Mouse (Mus musculus): Measurements from ENCODE around the gene Mfsd7a. TPM values are rescaled to one million over a fixed set of nuclear protein-coding genes. Genes with fewer than 3 reads are reported as not detected.
A peak's percentile ranks its signal among the peaks of the same experiment; 100 is the strongest.
"Not testable (repeated sequence)": the region's sequence is repeated elsewhere in the genome, so short reads cannot be mapped to it uniquely, and the experiment has no call there.

Gene Mfsd7a
- 0.29 to 0.64 TPM (median 0.49 TPM) in 3 replicates for total RNA-seq (2017)

DNA sequence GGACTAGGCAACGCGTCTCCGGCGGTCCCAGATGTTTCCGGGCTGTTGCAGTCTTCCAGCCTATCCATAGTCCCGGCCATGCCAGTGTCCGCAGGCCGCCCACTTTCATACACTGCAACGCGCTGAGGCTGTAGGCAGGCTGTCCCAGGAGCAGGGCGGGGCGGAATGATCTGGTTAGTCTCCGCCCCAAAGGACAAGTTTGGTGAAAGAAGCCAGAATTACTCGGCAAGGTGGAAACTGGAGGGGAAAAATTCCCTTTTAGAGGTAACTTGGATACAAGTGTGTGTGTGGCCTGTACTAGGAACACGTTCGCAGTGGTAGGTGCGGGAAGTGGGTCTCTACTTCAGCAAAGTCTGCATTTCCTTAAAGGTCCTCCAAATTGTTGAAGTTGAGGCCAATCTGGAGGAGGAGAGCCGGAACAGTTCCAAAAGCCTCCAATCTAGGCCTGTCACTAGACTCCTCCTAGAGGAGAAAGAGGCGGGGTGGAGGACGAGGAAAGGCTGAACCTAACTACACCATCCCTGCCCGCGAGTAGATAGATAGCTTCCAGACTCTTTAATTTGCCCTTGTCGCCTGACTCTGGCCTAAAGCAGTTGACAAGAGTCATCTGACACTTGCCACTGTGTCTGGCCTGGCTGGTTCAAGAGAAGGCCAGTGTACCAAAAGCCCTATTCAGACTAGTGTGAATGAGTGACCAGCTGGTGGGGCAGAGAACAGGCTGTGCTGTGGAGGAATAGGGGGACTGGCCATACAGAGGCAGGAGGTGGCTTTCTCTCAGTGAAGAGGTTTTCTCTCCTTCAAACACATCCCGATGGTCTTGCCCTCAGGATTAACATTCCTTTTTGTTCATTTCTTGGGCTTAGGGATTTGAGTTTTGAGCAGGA is at the start of gene Mfsd7a:
Gene Mfsd7a, minus strand, starts transcription at position 107 of the 884 bp plus-strand sequence.
- peak; percentile 34; the same call in 1 of the 2 replicates for ATAC-seq (replicated peaks; ENCODE audit: insufficient number of reproducible peaks, low FRiP score, low TSS enrichment, poor library complexity, severe bottlenecking)

DNA sequence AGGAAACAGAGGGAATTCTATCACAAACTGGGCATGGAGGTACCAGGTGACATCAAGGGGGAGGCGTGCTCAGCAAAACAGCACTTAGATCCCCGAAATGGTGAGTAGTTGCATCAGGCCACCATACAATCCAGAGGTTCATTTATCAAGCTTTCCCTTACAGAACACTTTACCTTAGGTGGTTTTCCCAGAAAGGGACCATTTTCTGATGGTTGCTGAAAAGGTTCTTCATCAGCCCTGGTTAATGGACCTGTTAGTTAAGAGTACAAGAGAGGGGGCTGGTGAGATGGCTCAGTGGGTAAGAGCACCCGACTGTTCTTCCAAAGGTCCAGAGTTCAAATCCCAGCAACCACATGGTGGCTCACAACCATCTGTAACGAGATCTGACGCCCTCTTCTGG is 37.5 kb upstream of the Mfsd7a start:
- ATAC-seq (replicated peaks; ENCODE audit: insufficient number of reproducible peaks, low FRiP score, low TSS enrichment, poor library complexity, severe bottlenecking): not testable (repeated sequence)

DNA sequence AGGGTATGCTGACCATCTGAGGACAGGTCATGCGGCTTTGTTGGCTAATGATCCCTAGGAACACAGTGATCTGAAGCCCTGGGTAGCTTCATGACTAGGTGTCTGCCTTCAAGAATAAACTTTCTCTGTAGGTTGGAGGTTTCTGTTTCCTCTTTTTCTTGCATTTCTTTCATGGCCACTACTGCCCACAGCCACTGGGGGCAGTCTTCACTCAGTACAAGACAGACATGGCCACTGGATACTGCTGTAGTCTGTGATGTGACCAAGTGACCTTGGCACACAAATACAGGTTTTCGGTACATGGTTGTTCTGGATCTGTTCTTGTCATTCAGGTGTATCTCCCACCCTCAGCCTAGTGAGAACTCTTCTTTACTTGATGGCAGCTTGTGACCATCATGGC is 36.5 kb upstream of the Mfsd7a start:
- ATAC-seq (replicated peaks; ENCODE audit: insufficient number of reproducible peaks, low FRiP score, low TSS enrichment, poor library complexity, severe bottlenecking): peak; percentile 74

DNA sequence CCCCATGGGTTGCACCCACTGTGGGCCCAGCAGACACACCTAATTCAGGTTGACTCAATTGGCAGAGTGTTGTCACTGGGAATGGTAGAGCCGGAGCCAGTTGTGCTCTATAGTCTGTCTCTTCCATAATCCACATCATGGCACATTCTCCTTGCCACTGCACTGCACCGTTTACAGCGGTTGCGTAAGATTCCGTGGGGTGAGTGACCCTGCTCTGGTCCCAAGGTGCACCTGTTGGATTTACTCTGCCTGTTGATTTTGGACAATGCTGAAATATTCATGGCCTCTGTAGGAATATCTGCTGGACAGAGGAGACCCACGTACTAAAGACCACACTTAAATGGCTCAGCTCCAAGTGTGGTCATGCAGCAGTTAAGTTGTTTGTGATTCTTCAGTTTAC is 34.3 kb upstream of the Mfsd7a start:
- ATAC-seq (replicated peaks; ENCODE audit: insufficient number of reproducible peaks, low FRiP score, low TSS enrichment, poor library complexity, severe bottlenecking): no peak

DNA sequence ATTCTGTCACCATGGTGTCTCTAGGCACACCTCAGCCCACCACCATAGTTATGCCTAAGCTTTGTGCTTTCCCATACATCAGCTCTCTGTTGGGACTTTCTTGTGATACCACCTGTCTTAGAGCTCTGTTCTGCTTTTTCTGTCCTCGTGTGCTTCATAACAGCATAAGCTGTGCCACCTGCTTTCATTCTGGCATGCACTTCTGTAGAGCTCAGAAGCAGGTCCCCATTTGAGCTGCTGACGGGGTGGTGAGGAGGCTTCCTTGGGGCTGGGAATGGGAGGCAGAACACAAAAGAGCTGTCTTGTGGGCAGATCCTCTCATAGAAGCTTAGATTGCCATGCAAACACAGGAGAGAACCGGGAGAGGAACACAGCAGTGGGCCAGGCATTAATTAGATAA is 27.3 kb upstream of the Mfsd7a start:
- no peak for ATAC-seq (replicated peaks; ENCODE audit: insufficient number of reproducible peaks, low FRiP score, low TSS enrichment, poor library complexity, severe bottlenecking)

DNA sequence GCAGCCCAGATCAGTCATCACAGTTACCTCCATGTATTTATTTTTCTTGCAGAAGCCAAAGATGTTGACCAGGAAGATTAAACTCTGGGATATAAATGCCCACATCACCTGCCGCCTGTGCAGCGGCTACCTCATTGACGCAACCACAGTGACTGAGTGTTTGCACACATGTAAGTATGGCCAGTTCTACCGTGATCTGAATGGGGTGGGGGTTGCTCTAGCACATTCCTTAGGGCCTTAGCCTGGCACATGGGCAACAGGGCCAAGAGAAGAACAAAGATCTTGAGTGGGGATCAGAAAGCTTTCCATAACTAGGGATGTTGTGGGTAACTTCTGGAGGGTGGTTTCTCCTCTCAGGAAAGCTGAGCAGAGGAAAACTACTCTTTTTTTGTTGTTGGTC is 25.0 kb upstream of the Mfsd7a start:
- ATAC-seq (replicated peaks; ENCODE audit: insufficient number of reproducible peaks, low FRiP score, low TSS enrichment, poor library complexity, severe bottlenecking): no peak

DNA sequence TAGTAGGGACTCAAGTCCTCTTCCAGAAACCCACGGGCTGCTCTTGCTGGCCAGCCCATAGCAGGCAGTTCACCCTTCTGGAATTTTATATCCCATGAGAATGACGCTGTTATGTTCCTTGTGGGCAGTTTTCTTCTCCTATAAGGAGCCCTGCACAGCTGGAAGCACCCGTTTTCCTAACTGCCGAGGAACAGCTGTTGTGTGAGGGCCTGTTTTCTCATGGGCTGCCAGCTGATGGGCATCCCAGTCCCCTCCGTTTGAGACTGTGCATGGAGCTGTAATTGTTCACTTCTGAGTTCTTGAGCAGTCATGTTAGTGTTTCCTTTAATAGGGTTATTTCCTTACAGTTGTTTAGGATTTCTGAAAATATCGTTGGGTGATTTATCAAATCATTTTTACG is 20.9 kb upstream of the Mfsd7a start:
- no peak for ATAC-seq (replicated peaks; ENCODE audit: insufficient number of reproducible peaks, low FRiP score, low TSS enrichment, poor library complexity, severe bottlenecking)

DNA sequence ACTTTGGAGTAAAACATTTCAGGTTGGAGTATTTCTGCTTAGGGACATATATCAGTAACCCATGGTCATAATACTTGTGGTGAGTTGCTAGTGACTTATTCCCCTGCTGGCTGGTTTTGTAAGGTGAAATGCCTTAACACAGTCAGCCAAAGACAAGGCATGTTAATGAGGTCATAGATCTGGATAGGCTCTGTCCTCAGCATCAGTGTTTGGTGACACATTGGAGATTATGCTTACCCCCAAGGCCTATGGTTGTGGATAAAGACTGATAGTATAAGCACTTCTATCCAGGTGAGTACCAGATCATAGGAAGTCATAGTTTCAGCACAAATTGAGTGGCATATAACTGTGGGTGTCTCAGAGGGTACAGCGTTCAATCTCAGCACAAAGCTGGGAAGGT is 18.0 kb upstream of the Mfsd7a start:
- no peak for ATAC-seq (replicated peaks; ENCODE audit: insufficient number of reproducible peaks, low FRiP score, low TSS enrichment, poor library complexity, severe bottlenecking)

DNA sequence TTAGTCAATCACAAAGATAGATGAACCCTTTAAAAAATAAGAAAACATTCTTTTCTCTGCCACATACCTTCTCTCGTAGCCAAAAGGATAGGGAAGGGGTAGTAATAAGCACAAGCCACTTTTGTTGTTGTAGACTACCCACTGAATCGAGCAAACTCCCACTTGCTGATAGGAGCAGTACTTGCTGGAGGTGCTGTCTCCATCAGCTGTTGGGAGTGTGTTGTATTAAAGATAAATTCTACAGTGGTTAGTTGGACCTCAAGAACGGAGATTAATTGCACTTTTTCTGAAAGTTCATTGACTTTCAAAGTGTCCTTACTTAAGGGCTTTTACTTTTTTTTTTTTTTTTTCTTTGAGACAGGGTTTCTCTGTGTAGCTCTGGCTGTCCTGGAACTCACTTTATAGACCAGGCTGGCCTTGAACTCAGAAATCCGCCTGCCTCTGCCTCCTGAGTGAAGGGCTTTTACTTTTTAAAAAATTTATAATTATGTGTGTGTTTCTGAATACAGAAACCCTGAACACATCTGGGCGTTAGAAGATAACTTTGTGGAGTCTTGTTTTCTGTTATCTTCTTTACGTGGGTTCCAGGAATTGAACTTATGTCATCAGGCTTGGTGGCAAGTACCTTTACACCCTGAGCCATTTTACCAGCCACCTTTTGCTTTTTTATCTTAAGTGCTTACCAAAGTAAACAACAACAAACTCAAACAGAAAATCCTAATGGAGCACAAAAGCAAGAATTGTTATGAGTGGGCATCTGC is 16.6 kb upstream of the Mfsd7a start:
- ATAC-seq (replicated peaks; ENCODE audit: insufficient number of reproducible peaks, low FRiP score, low TSS enrichment, poor library complexity, severe bottlenecking): no peak

DNA sequence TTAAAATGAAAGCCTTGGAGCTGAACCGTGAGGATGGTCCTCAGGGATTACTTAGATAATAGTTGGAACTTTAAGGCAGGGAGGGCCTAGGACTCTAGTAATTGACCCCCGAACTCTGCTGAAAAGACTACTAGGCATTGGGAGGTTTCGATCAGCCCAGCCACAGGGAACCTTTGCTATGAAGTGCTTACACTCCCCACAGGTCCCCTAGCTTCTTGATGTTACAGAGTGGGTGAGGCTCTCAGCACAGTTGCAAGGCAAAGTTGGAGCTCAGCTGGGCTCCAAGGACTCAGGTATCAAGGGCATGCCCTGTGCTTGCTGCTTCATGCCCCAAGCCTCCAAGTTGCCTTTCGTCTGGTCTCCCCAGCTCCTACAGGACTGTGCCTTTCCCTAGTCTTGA is 13.8 kb upstream of the Mfsd7a start:
- no peak for ATAC-seq (replicated peaks; ENCODE audit: insufficient number of reproducible peaks, low FRiP score, low TSS enrichment, poor library complexity, severe bottlenecking)

DNA sequence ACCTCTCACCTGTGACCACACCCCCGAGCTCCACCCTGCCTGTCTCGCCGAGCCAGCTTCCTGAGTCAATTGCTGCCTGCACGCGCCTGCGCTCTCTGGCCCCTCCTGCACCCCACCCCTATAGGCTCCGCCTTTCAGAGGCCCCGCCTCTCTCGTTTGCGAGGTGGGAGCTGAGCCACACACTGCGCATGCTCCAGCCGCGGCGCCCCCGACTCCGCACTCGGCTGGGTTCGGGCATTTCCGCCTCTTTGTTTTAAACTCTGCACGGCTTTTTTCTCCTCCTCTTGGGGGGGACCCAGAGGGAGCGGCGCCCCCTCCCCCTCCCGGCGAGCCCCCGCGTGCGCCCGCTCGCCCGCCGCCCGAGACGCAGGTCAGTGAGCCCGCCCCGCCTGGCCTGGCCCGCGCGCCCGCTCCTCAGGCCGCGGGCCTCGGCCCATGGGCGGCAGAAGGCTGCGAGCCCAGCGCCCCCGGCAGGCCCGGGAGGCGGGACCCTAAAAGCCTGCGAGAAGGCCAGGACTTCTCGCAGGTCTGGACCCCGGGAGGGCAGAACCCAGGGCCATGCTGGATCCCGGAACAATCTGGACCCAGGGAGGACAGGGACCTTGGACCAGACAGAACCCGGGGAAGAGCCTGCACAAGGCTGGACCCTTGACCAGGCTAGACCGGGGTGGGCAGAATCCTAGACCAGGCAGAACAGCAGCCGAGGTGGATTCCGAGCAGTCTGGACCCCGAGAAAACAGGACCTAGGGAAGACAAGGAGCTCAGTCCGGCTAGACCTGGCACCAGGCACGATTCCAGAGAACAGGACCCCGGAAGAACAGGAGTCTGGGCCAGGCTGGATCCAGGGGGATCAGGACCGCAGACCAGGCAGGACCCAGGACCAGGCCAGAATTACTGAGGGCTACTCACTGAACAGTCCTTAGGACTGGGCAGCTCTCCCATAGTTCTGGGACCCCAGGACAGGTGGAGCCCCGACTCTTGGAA is 12.7 kb upstream of the Mfsd7a start, which contains the start of gene Pcgf3:
Gene Pcgf3, plus strand, starts transcription at position 151 of the 984 bp plus-strand sequence.
- ATAC-seq (replicated peaks; ENCODE audit: insufficient number of reproducible peaks, low FRiP score, low TSS enrichment, poor library complexity, severe bottlenecking): peak; percentile 94

DNA sequence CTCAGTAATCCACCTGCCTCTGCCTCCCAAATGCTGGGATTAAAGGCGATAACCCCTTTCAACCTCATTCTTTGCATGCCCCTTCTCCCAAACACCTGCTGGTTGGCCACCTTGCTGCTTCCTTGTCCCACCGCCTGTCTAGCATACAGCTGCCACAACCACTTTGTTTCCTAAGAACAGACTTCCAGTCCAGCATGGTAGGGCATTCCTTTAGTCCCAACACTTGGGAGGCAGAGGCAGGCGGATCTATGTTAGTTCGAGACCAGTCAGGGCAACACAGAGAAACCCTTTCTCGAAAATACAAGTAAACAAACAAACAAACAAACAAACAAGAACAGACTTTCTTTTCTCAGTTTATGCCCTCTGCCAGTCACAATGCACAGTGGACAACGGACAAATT is 11.8 kb upstream of the Mfsd7a start:
- ATAC-seq (replicated peaks; ENCODE audit: insufficient number of reproducible peaks, low FRiP score, low TSS enrichment, poor library complexity, severe bottlenecking): no peak

DNA sequence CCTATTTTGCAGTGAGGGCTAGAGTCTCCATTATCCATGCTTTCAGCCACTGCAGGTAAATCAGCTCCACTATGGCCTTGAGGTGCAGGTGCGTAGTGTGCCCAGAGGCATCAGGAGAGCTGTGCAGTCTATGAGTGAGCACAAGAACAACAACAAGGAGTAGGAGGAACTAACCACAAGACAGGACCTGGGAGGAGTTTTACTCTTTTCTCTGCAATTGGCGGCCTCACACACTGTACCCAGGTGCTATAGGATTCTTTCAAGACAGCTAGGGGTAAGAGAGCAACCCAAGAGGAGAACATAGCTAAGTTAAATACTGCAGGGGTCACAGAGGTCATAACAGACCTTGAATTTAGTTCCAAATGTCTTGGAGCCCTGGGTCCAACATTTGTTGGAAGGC is 10.0 kb upstream of the Mfsd7a start:
- ATAC-seq (replicated peaks; ENCODE audit: insufficient number of reproducible peaks, low FRiP score, low TSS enrichment, poor library complexity, severe bottlenecking): no peak

DNA sequence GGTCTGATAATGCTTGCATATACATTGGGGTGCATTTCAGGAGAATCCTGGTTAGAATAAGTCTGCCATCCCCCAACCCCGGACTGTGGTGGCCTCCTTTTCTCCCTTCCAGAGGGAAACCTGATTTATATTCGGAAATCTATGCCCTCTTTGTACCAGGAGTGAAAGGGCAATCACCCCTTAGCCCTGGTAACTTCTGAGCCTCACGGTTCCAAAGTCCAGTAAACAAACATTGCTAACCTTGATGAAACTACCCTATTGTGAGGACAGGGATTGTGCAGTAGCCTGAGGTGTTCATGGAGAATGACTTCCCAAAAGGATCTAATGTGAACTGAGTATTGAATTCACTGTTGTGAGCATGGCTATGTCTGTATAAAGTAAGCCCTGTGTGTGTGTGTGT is 5.4 kb upstream of the Mfsd7a start:
- ATAC-seq (replicated peaks; ENCODE audit: insufficient number of reproducible peaks, low FRiP score, low TSS enrichment, poor library complexity, severe bottlenecking): no peak

DNA sequence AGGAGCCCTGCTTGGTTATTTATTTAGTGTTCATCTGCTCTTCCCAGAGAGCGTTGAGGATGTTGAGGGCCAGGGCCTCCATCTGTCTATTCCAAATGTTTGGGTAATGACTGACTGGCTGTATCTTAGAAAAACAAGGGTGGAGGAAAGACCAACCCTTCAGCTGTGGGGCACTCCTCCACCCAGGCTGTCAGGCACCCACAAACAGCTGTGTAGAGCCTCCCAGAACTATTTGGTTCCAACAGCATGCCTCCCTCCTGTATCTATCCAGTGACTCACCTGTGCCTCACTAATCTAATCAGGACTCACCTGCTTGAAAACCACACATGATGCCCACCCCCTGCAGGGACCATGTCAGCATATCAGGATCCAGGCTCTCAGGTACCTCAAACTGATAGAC is 3.7 kb upstream of the Mfsd7a start:
- ATAC-seq (replicated peaks; ENCODE audit: insufficient number of reproducible peaks, low FRiP score, low TSS enrichment, poor library complexity, severe bottlenecking): no peak

DNA sequence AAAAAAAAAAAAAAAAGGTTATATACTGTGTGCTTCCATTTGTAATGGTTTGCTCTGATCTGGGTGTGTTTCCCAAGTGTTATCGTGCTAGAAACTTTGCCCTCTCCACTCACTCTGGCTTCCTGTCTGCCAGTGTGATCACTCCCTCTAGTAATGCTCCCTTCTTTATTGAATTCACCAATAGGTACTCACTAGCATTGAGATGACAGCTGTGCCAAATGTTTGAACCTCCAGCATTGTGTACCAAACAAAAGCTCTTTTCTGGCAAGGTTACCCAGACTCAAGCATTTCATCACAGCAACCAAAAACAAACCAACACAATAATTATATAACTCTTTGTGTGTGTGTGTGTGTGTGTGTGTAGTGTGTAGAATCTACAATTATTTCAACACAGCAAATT is 2.9 kb upstream of the Mfsd7a start:
- ATAC-seq (replicated peaks; ENCODE audit: insufficient number of reproducible peaks, low FRiP score, low TSS enrichment, poor library complexity, severe bottlenecking): no peak

DNA sequence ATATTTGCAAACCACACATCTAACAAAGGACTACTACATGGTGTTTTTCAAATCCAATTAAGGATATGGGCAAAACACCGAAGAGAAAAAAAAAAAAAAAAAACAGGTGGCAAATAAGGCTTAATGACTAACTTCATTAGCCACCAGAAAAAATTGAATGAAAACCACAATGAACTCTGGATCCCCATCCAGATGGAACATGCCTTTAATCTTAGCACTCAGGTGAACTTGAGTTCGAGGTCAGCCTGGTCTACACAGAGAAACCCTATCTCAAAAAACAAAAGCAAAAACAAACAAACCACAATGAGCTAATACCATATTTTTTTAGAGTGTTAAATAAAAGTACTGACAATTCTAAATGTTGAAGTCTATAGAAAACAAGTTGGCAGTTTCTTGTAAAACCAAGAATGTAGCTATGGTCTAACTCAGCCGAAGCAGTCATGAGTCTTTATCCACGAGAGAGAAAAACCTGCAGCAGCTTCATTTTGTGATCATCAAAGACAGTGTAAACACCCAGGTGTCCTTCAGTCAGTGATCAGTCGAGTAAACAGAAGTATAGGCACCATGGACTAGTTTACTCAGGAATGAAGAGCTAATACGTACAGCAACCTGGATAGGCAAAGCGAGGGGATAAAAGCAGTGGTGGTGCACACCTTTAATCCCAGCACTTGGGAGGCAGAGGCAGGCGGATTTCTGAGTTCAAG is 2.3 kb upstream of the Mfsd7a start:
- ATAC-seq (replicated peaks; ENCODE audit: insufficient number of reproducible peaks, low FRiP score, low TSS enrichment, poor library complexity, severe bottlenecking): no peak

DNA sequence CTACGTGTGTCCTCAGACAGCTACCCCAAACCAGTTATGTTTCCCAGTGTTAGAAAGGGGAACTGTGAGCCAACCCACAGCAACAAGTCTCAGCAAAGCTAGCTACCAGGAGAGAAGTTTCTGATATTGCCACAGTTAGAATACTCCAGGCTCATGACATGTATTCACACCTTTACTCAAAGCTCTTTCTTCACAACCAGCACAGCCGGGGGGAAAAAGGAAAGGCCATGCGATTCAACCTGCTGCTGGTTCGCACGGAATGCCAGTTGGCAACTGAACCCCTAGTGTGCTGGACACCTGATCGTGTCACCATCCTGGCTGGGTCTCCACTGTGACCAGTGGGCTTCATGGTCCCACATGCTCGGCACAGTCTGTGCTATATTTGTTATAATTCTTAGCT is 834 bp downstream of the Mfsd7a start:
- ATAC-seq (replicated peaks; ENCODE audit: insufficient number of reproducible peaks, low FRiP score, low TSS enrichment, poor library complexity, severe bottlenecking): no peak

Measured in monocyte, adult 5-6 weeks (primary cell).